Mouse (Mus musculus): ENCODE results near the gene Isl2. TPM values are rescaled to one million over a fixed set of nuclear protein-coding genes. Genes with fewer than 3 reads are reported as not detected.

Isl2 gene
- 2.3 and 2.6 TPM in 2 replicates for polyA plus RNA-seq (2012; rRNA removed)

DNA sequence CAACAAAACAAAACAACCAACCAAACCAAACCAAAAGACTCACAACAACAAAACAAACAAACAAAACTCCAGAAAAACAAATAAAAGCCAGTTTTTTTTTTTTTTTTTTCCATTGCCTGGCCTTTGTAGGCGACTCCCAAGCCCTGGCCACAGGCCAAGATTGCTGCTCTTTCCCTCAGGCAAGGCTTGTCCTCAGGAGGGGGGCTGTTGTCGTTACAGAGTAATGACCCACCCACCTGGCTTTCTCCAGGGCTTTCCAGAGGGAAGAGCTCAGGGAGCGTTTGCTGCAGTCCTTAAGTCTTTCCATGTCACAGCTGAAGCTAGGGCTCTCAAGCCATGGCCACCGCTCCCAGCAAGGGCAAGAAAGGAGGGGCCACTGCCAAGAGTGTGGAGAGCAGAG, at the start of gene Isl2:
Gene Isl2 (plus strand): TSS at position 296 of the 400 bp plus-strand sequence.

DNA sequence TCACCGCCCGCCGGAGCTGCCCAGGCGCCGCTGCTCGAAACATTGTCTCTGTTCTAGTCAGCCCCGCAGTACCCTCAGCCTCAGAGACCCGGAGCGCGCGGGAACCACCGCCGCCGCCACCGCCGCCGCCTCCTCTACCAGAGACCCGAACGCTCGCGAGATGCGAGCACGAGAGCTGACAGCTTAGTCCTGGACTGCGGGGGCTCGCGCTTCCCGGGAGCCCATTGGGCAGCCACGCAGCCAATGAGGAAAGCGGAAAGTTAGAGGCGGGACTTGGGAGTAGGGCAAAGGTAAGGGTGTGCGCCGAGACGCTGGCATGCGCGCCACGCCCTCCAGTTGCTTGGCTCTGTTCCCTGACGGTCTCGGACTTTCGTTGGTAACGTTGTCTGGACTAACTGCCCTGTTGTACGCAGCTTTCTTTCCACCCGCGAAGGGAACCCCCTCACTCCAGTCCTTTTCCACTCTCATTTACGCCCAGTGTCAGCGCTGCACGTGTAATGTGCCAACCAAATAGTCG, 26.4 kb upstream of the Isl2 start, which contains the start of gene Etfa:
Gene Etfa (minus strand): TSS at position 217 of the 517 bp plus-strand sequence.

Other genes starting within 250 kb of the Isl2 start
- 3.5 and 4.5 TPM in 2 replicates for gene Nrg4, start 211.8 kb upstream of the Isl2 start, polyA plus RNA-seq (2012; rRNA removed)
- 6.9 and 9.2 TPM in 2 replicates for gene Tmem266, start 211.8 kb upstream of the Isl2 start, polyA plus RNA-seq (2012; rRNA removed)
- 55.8 and 56.1 TPM in 2 replicates for gene Etfa, start 26.4 kb upstream of the Isl2 start, polyA plus RNA-seq (2012; rRNA removed)